Mouse (Mus musculus) cortical plate, adult 2 months (tissue): ENCODE data around the gene Foxp1.

Source experiments
- CTCF ChIP-seq: fragments of 200-500 bp; IDR thresholded peaks from 2 replicates; pipeline ENCODE4 v1.5.1; 2011; ENCODE audit warnings: mild to moderate bottlenecking, control low read depth, low read length; ENCODE audit not compliant: insufficient read depth; ENCODE audit errors: extremely low read depth
- POLR2A ChIP-seq: fragments of 200-500 bp; IDR thresholded peaks from 2 replicates; pipeline ENCODE4 v1.6.1; 2011; ENCODE audit warnings: mild to moderate bottlenecking, low read length, control low read depth; ENCODE audit not compliant: insufficient read depth; ENCODE audit errors: extremely low read depth

GRCm38 (mm10) chr6:99105979-99106378 lies 416.5 kb downstream of the Foxp1 start:
- TF ChIP-seq POLR2A (no peak), CTCF (no peak)
